In genomic region chr9:54329201-54329600, GRCm38 (mm10) we compare ENCODE assay signal across 39 mouse cellular contexts. TPM values are rescaled to one million over a fixed set of nuclear protein-coding genes. Genes with fewer than 3 reads are reported as not detected.
"Had no signal": no experiment of that assay in that cellular context is flagged by ENCODE, and none has a peak within 500 bp of the region (broad histone marks: within the 10 kb centered on the region; RNA-seq: fewer than 3 reads in every experiment).

No protein-coding gene starts in this region.

- H3K4me2 ChIP-seq: limb, embryonic 12.5 days; limb, embryonic 13.5 days; limb, embryonic 15.5 days; liver, embryonic 11.5 days; liver, embryonic 12.5 days; liver, embryonic 13.5 days; liver, embryonic 15.5 days; lung, embryonic 14.5 days; lung, embryonic 15.5 days; midbrain, embryonic 11.5 days; midbrain, embryonic 12.5 days; midbrain, embryonic 13.5 days; midbrain, embryonic 15.5 days; neural tube, embryonic 12.5 days had no signal

- ATAC-seq: liver, embryonic 12.5 days; liver, postnatal 0 days; lung, postnatal 0 days; midbrain, embryonic 13.5 days; midbrain, embryonic 15.5 days; midbrain, embryonic 16.5 days had no signal

- H3K27me3 ChIP-seq: limb, embryonic 12.5 days; limb, embryonic 13.5 days; limb, embryonic 15.5 days; liver, embryonic 12.5 days; liver, embryonic 13.5 days; liver, embryonic 15.5 days; lung, embryonic 15.5 days; midbrain, embryonic 12.5 days; midbrain, embryonic 13.5 days; midbrain, embryonic 15.5 days; neural tube, embryonic 12.5 days had no signal

- DNase-seq: left cerebral cortex, postnatal 4 days; liver; liver, embryonic 13.5 days; liver, postnatal 0 days; lung, adult 18-20 months; lung, adult 2 months; lung, embryonic 14.5 days; lung, postnatal 10 days; lung, postnatal 14 days; lung, postnatal 36 days; lung, postnatal 4 days; midbrain, embryonic 14.5 days had no signal

- H3K4me1 ChIP-seq: limb, embryonic 10.5 days; limb, embryonic 12.5 days; limb, embryonic 13.5 days; limb, embryonic 15.5 days; liver, embryonic 12.5 days; liver, embryonic 13.5 days; liver, embryonic 15.5 days; lung, embryonic 15.5 days; megakaryocyte, embryonic 14.5 days; midbrain, embryonic 13.5 days; midbrain, embryonic 15.5 days; neural tube, embryonic 12.5 days had no signal

- H3K27ac ChIP-seq: limb, embryonic 10.5 days; limb, embryonic 12.5 days; limb, embryonic 13.5 days; limb, embryonic 15.5 days; liver, embryonic 12.5 days; liver, embryonic 13.5 days; liver, embryonic 14.5 days; liver, embryonic 15.5 days; lung, embryonic 15.5 days; macrophage; midbrain, embryonic 10.5 days; midbrain, embryonic 12.5 days; midbrain, embryonic 13.5 days; midbrain, embryonic 15.5 days; neural tube, embryonic 12.5 days had no signal

- H3K9me3 ChIP-seq: limb, embryonic 10.5 days; limb, embryonic 12.5 days; limb, embryonic 13.5 days; limb, embryonic 15.5 days; liver, embryonic 12.5 days; liver, embryonic 13.5 days; liver, embryonic 15.5 days; lung, embryonic 15.5 days; megakaryocyte, embryonic 14.5 days; midbrain, embryonic 10.5 days; midbrain, embryonic 12.5 days; midbrain, embryonic 13.5 days; midbrain, embryonic 15.5 days; neural tube, embryonic 12.5 days had no signal

- H3K36me3 ChIP-seq: limb, embryonic 10.5 days; limb, embryonic 12.5 days; limb, embryonic 13.5 days; limb, embryonic 15.5 days; liver, embryonic 12.5 days; liver, embryonic 13.5 days; liver, embryonic 15.5 days; lung, embryonic 15.5 days; midbrain, embryonic 10.5 days; midbrain, embryonic 12.5 days; midbrain, embryonic 13.5 days; midbrain, embryonic 15.5 days; neural tube, embryonic 12.5 days had no signal

- H3K4me3 ChIP-seq: limb, embryonic 10.5 days; limb, embryonic 12.5 days; limb, embryonic 13.5 days; limb, embryonic 15.5 days; liver, embryonic 12.5 days; liver, embryonic 13.5 days; liver, embryonic 15.5 days; lung, embryonic 15.5 days; megakaryocyte, embryonic 14.5 days; midbrain, embryonic 10.5 days; midbrain, embryonic 12.5 days; midbrain, embryonic 13.5 days; midbrain, embryonic 15.5 days; myocyte; neural tube, embryonic 12.5 days had no signal

- H3K9ac ChIP-seq: limb, embryonic 12.5 days; limb, embryonic 13.5 days; limb, embryonic 15.5 days; liver, embryonic 12.5 days; liver, embryonic 13.5 days; liver, embryonic 14.5 days; liver, embryonic 15.5 days; liver, postnatal 0 days; lung, embryonic 14.5 days; lung, embryonic 15.5 days; midbrain, embryonic 12.5 days; midbrain, embryonic 13.5 days; midbrain, embryonic 15.5 days; neural tube, embryonic 12.5 days had no signal

RNA-seq across cellular contexts. Expression of gene Gldn, which starts 42.9 kb away (rescaled TPM):
- total RNA-seq: liver, adult 2 months; megakaryocyte progenitor cell, adult 5-6 weeks; megakaryocyte, adult 5-6 weeks; megakaryocyte-erythroid progenitor cell, adult 5-6 weeks; monocyte, adult 5-6 weeks had no signal
- polyA plus RNA-seq: liver, adult 2 months; liver, embryonic 11.5 days; liver, embryonic 13.5 days; liver, embryonic 14.5 days; liver, embryonic 15.5 days; liver, embryonic 16.5 days; liver, postnatal 0 days; lung, embryonic 14.5 days; lung, embryonic 15.5 days; lung, embryonic 16.5 days; lung, postnatal 0 days; macrophage; myocyte had no signal
